Mouse (Mus musculus): ENCODE data around the gene Gan. TPM values are rescaled to one million over a fixed set of nuclear protein-coding genes. Genes with fewer than 3 reads are reported as not detected.
A peak's percentile ranks its signal among the peaks of the same experiment; 100 is the strongest.

Gan gene
- total RNA-seq, 2 experiments from 2014 or later, result 22.6 to 24.7 TPM

DNA sequence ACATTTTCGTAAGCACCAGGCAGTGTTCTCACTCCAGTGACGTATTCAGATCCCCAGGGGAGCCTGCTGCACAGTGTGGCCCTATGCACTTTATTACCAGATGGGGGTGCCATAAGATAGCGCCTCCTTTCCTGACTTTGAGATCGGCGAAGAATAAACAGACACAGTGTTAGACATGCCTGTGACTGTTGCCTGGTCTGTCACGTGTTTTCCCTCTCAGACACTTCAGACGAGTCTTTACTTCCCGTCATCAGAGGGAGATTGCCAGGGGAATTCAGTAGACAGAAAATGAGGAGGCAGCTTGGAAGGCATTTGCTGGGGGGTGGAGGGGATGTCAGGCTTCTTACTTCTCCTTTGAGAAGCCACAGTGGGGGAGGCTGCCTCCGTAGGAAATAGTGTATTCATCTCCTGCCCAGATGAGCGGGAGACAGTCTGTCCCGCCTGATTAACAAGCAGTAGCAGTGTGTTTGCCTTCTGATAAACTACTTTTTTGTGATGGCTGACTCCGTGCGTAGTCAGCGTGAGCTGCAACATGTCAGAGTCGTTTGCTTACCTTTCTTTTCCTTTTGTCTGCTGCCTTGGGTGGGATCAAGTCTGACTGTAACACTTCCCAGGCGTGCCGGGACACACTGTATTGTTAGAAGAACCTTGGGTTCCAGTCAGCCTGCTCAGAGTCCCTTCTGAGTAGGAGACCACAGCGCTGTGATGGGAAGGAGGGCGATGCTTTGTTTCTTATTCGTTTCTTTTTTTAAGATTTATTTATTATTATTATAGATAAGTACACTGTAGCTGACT lies 40.4 kb downstream of the Gan start:
- peak; percentile 48 to 56 for DNase-seq (ENCODE audit: low spot score in 2 of 2)

DNA sequence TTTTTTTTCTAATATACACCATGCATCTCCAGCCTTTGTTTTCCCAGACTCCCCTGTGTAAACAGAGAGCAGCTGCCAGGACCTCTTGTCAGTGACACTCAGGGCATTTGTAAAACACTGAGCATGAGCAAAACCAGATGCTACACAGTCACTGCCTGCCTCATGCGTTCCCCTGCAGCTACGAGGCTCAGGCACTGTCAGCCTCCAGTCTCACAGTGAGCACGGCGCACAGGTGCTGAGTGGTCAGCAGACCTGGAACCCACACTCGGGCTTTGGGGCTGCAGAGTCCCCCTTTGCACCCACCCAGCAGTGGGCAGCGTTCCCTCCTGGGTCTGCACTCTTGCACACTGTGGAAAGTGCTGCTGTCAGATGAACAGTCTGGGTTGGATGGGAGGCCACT lies 41.7 kb downstream of the Gan start:
- no peak for DNase-seq (ENCODE audit: low spot score in 2 of 2)

DNA sequence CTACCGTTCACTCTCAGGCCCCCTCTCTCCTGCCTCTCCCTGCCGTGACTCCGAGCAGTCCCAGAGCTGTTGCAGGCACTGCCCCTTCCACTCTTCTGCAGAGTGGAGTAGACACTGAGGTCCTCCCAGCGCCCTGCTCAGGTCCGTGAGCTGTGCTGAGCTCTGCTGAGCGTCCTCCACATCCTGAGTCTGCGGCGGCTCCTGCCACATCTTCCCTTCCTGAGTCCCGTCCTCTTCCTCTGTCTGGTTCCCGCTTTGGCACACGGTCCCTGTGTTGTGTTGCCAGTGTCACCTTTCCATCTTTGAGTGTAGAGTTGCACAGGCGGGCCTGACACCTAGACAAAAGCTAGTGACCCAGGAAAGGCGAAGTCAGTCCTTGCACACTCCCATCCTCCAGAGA lies 42.4 kb downstream of the Gan start:
- DNase-seq (ENCODE audit: low spot score in 2 of 2), result no peak

DNA sequence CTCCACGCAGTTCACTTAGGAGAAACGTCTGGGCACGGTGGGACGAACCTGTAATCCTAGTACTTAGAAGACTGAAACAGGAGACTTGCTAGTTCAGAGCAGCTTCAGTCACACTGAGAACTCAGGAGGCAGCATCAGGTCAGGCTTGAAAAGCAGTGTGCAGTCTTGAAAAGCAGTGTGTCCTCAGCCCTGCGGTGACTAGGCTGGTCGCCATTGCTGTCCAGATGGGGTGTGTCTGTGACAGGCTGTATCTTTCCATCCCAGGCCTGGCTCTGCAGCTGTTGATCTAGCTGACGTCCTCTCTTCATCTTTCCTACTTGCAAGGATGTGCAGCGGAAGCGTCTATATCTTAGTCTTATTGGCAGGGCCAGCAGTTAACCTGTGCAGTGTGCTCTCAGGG lies 42.9 kb downstream of the Gan start:
- DNase-seq (ENCODE audit: low spot score in 2 of 2), result no peak

GRCm38 (mm10) chr8:117201221-117202017 lies 43.5 kb downstream of the Gan start:
- no peak for DNase-seq (ENCODE audit: low spot score in 2 of 2)

GRCm38 (mm10) chr8:117203085-117203484 lies 45.1 kb downstream of the Gan start:
- no peak for DNase-seq (ENCODE audit: low spot score in 2 of 2)

DNA sequence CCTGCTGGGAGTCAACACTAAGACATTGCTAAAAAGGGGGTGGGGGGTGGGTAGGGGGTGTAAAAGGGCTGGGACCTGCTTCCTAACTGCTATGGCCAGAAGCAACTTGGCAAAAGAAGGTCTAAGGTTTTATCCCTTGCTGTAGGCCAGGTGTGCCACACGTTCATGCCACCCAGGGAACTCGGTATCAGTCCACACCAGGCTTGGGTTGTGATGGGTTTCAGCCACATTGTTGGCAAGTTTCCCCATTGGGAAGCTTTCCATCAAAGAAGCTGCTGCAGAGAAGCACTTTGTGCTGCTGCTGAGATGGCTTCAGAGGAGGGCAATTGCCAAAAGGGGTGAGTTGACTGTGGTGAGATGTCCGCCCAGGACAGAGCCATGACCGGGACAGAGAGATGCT lies 47.9 kb downstream of the Gan start:
- no peak for DNase-seq (ENCODE audit: low spot score in 2 of 2)

DNA sequence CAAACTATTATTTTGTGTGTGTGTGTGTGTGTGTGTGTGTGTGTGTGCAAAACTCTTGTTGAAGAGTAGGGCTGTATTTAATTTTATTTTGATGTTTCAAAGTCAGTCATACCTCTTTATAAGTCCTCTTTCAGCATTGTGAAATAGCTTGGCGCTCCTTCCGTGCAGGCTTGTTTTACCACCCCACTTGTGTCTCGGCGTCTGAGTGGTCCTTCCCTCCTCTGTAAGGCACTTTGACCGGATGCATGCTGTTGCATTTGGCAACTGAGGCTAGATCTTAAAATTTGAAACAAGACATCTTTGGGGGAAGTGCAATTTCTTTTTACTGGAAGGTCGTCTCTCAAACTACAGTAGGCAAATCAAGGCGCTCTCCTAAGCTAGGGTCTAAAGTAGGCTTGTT lies 48.7 kb downstream of the Gan start:
- no peak for DNase-seq (ENCODE audit: low spot score in 2 of 2)

GRCm38 (mm10) chr8:117209150-117209549 lies 51.2 kb downstream of the Gan start:
- DNase-seq (ENCODE audit: low spot score in 2 of 2), result no peak

DNA sequence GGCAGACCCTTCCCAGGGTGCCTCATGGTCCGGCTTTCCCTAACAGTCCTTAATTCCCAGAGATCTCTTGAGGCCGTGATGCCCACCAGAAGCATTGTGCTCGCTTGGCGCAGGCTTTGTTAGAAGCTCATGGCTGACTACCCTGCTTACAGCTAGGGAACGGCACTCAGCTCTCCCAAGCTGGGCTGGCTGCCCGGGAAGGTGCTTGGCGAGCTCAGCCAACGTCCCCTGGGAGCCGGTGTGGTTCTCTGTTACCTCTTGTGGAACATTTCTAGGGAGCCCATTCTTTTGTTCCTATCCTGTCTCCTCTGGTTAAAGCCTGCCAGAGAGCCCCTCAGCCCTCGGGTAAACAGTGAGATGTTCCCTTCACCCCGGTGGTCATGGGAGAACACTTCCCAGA lies 54.2 kb downstream of the Gan start:
- DNase-seq (ENCODE audit: low spot score in 2 of 2), result peak; percentile 20 to 38

- DNase-seq (ENCODE audit: low spot score in 2 of 2), result no peak
These were observed 59.8 kb downstream of the Gan start for GRCm38 (mm10) chr8:117217724-117218123.

DNA sequence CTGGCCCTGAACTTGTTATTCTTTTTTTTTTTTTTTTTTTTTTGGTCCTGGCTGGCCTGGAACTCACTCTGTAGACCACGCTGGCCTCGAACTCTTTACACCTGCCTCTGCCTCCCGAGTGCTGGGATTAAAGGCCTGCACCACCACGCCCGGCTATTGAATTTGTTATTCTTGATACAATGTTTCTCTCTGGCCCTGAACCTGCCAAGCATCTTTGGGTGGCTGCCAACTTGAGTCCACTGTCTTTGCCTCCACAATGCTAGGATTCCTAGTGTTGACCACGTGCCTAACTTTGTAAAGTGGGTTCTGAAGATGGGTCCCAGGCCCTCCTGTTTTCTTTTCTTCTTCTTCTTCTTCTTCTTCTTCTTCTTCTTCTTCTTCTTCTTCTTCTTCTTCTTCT lies 64.5 kb downstream of the Gan start:
- no peak for DNase-seq (ENCODE audit: low spot score in 2 of 2)

DNA sequence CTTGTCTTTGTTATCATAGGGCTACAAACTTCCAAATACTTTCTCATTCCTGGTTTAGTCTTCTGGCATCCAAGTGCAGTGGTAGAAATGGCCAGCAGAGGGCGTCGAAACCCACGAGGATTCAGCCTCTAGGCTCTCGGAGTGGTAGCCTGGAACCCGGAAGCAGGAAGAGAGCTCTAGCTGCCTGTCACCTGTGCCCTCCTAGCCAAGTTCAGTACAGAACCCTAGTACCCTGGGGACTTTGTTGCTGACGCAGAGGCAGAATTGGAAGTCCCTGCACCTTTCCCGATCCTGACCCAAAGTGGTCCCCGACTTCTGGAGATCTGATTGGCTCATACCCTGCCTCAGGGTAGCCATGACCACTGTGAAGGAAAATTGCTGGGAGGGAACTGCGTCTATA lies 66.7 kb downstream of the Gan start:
- DNase-seq (ENCODE audit: low spot score in 2 of 2), result peak; percentile 91 to 92

GRCm38 (mm10) chr8:117226306-117226705 lies 68.4 kb downstream of the Gan start:
- no peak for DNase-seq (ENCODE audit: low spot score in 2 of 2)

- no peak for DNase-seq (ENCODE audit: low spot score in 2 of 2)
These were observed 69.4 kb downstream of the Gan start for GRCm38 (mm10) chr8:117227339-117227738.

GRCm38 (mm10) chr8:117233199-117233598 lies 75.3 kb downstream of the Gan start:
- DNase-seq (ENCODE audit: low spot score in 2 of 2), result no peak

DNA sequence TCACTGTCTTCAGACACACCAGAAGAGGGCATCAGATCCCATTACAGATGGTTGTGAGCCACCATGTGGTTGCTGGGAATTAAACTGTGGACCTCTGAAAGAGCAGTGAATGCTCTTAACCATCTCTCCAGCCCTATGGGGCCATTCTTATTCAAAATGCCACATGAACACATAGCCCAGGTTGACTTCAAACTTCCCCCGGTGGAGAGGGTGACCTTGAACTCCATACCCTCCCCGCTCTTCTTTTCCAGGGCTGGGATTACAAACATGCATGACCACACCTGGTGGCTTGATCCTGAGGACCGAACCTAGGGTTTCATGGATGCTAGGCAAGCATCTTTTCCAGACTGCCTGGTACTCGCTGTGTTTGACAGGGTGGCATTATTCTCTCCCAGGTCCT lies 78.6 kb downstream of the Gan start:
- no peak for DNase-seq (ENCODE audit: low spot score in 2 of 2)

DNA sequence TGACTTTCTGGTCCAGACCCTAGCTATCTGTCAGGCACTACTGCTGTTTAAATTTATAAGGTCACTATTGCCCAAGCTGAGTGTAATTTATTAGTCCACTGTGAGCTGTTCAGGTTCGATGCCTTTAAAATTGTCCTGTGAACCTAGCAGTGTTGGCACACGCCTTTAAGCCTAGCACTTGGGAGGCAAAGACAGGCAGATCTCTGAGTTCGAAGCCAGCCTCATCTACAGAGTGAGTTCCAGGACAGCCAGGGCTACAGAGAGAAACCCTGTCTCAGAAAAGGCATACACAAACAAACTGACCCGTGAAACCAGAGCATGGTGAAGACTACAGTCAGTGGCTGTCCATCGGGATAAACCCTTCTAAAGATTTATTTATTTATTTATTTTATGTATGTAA lies 82.4 kb downstream of the Gan start:
- no peak for DNase-seq (ENCODE audit: low spot score in 2 of 2)

DNA sequence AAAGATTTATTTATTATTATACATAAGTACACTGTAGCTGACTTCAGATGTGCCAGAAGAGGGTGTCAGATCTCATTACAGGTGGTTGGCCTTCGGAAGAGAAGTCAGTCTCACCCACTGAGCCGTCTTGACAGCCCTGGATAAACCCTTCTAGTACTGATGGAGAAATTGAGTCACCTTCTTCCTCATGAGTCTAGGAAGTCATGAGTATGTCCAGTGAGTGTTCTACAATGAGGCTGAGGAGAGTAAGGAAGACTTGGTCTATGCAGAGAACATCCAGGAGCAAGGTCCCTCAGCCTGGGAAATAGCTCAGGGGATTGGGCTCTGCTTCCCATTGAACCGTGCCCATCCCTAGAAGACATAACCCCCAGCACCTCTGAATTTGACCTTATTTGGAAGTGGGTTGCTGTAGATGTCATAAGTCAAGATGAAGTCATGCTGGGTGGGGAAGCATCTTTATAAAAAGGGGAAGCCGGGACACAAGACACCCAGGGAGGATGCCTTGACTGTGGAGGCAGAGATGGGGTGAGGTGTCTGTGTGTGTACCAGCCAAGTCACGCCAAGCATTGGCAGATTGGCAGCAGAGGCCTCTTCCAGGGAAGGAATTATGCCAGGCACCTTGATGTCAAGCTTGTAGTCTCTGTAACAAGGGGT lies 83.0 kb downstream of the Gan start:
- no peak for DNase-seq (ENCODE audit: low spot score in 2 of 2)

- DNase-seq (ENCODE audit: low spot score in 2 of 2), result no peak
These were observed 83.9 kb downstream of the Gan start for GRCm38 (mm10) chr8:117241848-117242247.

- DNase-seq (ENCODE audit: low spot score in 2 of 2), result no peak
These were observed 84.4 kb downstream of the Gan start for GRCm38 (mm10) chr8:117242286-117242685.

- DNase-seq (ENCODE audit: low spot score in 2 of 2), result no peak
These were observed 86.7 kb downstream of the Gan start for GRCm38 (mm10) chr8:117244601-117245000.

Measured in layer of hippocampus, postnatal 10 days (tissue).